Mouse (Mus musculus) ES-Bruce4 (cell line): Measurements from ENCODE around the gene Gab1. TPM values are rescaled to one million over a fixed set of nuclear protein-coding genes. Genes with fewer than 3 reads are reported as not detected.

Experiments
- H3K27ac ChIP-seq: 2 replicates; pipeline ENCODE4 v1.5.1; 2012; ENCODE audit warnings: low read length, inconsistent platforms; ENCODE audit not compliant: insufficient read depth
- H3K27me3 ChIP-seq: 2 replicates; pipeline ENCODE4 v1.6.1; 2012; ENCODE audit warnings: mild to moderate bottlenecking, low read length, inconsistent platforms; ENCODE audit not compliant: control insufficient read depth, poor library complexity, insufficient read depth, severe bottlenecking
- H3K36me3 ChIP-seq: 2 replicates; pipeline ENCODE4 v1.6.1; 2012; ENCODE audit warnings: inconsistent platforms, mild to moderate bottlenecking, low read length, moderate library complexity; ENCODE audit not compliant: control insufficient read depth, poor library complexity, insufficient read depth, severe bottlenecking
- H3K4me1 ChIP-seq: one replicate; pipeline ENCODE4 v1.8.1; 2011; ENCODE audit warnings: low read length; ENCODE audit not compliant: control insufficient read depth, insufficient read depth
- H3K4me3 ChIP-seq: 2 replicates; pipeline ENCODE4 v1.5.1; 2011; ENCODE audit warnings: low read depth, mild to moderate bottlenecking, low read length
- H3K9ac ChIP-seq: 2 replicates; pipeline ENCODE4 v1.6.1; 2012; ENCODE audit warnings: low read depth, mild to moderate bottlenecking, inconsistent platforms; ENCODE audit not compliant: poor library complexity, severe bottlenecking
- H3K9me3 ChIP-seq: replicated peaks from 2 replicates; pipeline ENCODE4 v1.6.1; 2012; ENCODE audit warnings: mild to moderate bottlenecking, low read length, inconsistent platforms; ENCODE audit not compliant: control insufficient read depth, poor library complexity, insufficient read depth, severe bottlenecking
- CTCF ChIP-seq: IDR thresholded peaks from one replicate; pipeline ENCODE4 v1.8.1; 2011; ENCODE audit warnings: low read depth, low read length
- EP300 ChIP-seq: IDR thresholded peaks from 2 replicates; pipeline ENCODE4 v1.6.1; 2011; ENCODE audit warnings: low read depth, low read length; ENCODE audit not compliant: insufficient read depth
- POLR2A ChIP-seq: IDR thresholded peaks from one replicate; pipeline ENCODE4 v1.8.1; 2011; ENCODE audit warnings: low read length; ENCODE audit not compliant: insufficient read depth
- polyA plus RNA-seq: library from polyadenylated mRNA; stranded (reverse); fragments of >200 nt; gene quantifications from 2 replicates; pipeline ENCODE4 v1.2.4, GENCODE M21; 2011; ENCODE audit warnings: low read depth; ENCODE audit not compliant: missing spikeins, insufficient read depth, insufficient read length

Gene Gab1
- polyA plus RNA-seq, 1 experiment: 158 TPM

GRCm38 (mm10) chr8:80852412-80853165, 27.7 kb downstream of the Gab1 start:
- TF ChIP-seq CTCF: no peak
- TF ChIP-seq POLR2A: no peak
- TF ChIP-seq EP300: no peak
- H3K4me3 ChIP-seq: no peak overlapping the region
- no peak overlapping the region for H3K9ac ChIP-seq
- H3K9me3 ChIP-seq: no peaks in the 10 kb centered on the region
- H3K27me3 ChIP-seq: no peaks in the 10 kb centered on the region
- H3K27ac ChIP-seq: no peak overlapping the region
- peaks cover 24% of the 10 kb centered on the region for H3K36me3 ChIP-seq
- H3K4me1 ChIP-seq: peaks cover 5% of the 10 kb centered on the region

- no peak overlapping the region for H3K4me3 ChIP-seq
- TF ChIP-seq POLR2A (no peak), CTCF (no peak), EP300 (no peak)
- no peak overlapping the region for H3K27ac ChIP-seq
- H3K4me1 ChIP-seq: peaks cover 5% of the 10 kb centered on the region
- H3K9me3 ChIP-seq: no peaks in the 10 kb centered on the region
- H3K9ac ChIP-seq: no peak overlapping the region
- H3K27me3 ChIP-seq: no peaks in the 10 kb centered on the region
- H3K36me3 ChIP-seq: peaks cover 31% of the 10 kb centered on the region
Observed at GRCm38 (mm10) chr8:80851648-80852047, 28.7 kb downstream of the Gab1 start.

- Histone ChIP-seq H3K4me1 (peaks cover 3% of the 10 kb centered on the region), H3K27ac (no peak overlapping the region), H3K9ac (no peak overlapping the region)
Observed at GRCm38 (mm10) chr8:80850013-80850412, 30.3 kb downstream of the Gab1 start.

GRCm38 (mm10) chr8:80848631-80849030, 31.7 kb downstream of the Gab1 start:
- peaks cover 3% of the 10 kb centered on the region for H3K4me1 ChIP-seq
- no peaks in the 10 kb centered on the region for H3K27me3 ChIP-seq
- peaks cover 38% of the 10 kb centered on the region for H3K36me3 ChIP-seq
- 0 out of 2 replicates have a peak overlapping the region, but pooled peaks have one; percentile 6 for H3K9ac ChIP-seq
- no peak overlapping the region for H3K4me3 ChIP-seq
- H3K9me3 ChIP-seq: no peaks in the 10 kb centered on the region
- no peak for TF ChIP-seq EP300
- no peak for TF ChIP-seq CTCF
- TF ChIP-seq POLR2A: no peak
- H3K27ac ChIP-seq: no peak overlapping the region

More at GRCm38 (mm10) chr8:80850013-80850412, 30.3 kb downstream of the Gab1 start:
- Histone ChIP-seq H3K4me3 (no peak overlapping the region), H3K9me3 (no peaks in the 10 kb centered on the region), H3K27me3 (no peaks in the 10 kb centered on the region), H3K36me3 (peaks cover 42% of the 10 kb centered on the region)
- TF ChIP-seq POLR2A: no peak
- no peak for TF ChIP-seq EP300
- TF ChIP-seq CTCF: no peak

- no peak overlapping the region for H3K4me3 ChIP-seq
- H3K36me3 ChIP-seq: peaks cover 32% of the 10 kb centered on the region
- H3K27ac ChIP-seq: no peak overlapping the region
- H3K9me3 ChIP-seq: no peaks in the 10 kb centered on the region
- TF ChIP-seq POLR2A: no peak
- TF ChIP-seq EP300: no peak
- no peak for TF ChIP-seq CTCF
- H3K9ac ChIP-seq: 0 out of 2 replicates have a peak overlapping the region, but pooled peaks have one; percentile 6
- peaks cover 1% of the 10 kb centered on the region for H3K4me1 ChIP-seq
- no peaks in the 10 kb centered on the region for H3K27me3 ChIP-seq
Observed at GRCm38 (mm10) chr8:80847912-80848311, 32.4 kb downstream of the Gab1 start.

GRCm38 (mm10) chr8:80845284-80845683, 35.0 kb downstream of the Gab1 start:
- no peak overlapping the region for H3K9ac ChIP-seq
- peaks cover 46% of the 10 kb centered on the region for H3K36me3 ChIP-seq
- H3K4me1 ChIP-seq: peaks cover 1% of the 10 kb centered on the region
- TF ChIP-seq CTCF (no peak), EP300 (no peak), POLR2A (no peak)
- no peak overlapping the region for H3K27ac ChIP-seq
- no peaks in the 10 kb centered on the region for H3K27me3 ChIP-seq
- H3K4me3 ChIP-seq: no peak overlapping the region
- no peaks in the 10 kb centered on the region for H3K9me3 ChIP-seq
